Mouse (Mus musculus) embryonic facial prominence, embryonic 11.5 days (tissue): ENCODE data around the gene Elmo1. TPM values are rescaled to one million over a fixed set of nuclear protein-coding genes. Genes with fewer than 3 reads are reported as not detected.

Experiments used
- ATAC-seq: fragments of 200-750 bp; cut with Nextera tagmentation; replicated peaks from 2 replicates; pipeline ENCODE4 v1.8.0; 2017; ENCODE audit warnings: low read depth; ENCODE audit not compliant: insufficient number of reproducible peaks, low FRiP score, low TSS enrichment
- DNase-seq: peaks from one replicate; pipeline ENCODE4 v3.0.0-alpha.2; 2015; ENCODE audit warnings: low spot score
- H3K27ac ChIP-seq: fragments of 300-500 bp; sonication (generic); replicated peaks from 2 replicates; pipeline ENCODE4 v1.5.1; 2014; ENCODE audit warnings: mild to moderate bottlenecking, low read depth, low read length, control low read depth
- H3K27me3 ChIP-seq: fragments of 300-500 bp; sonication (generic); 2 replicates; pipeline ENCODE4 v1.6.1; 2014; ENCODE audit warnings: mild to moderate bottlenecking, low read length, moderate library complexity, mixed read lengths; ENCODE audit not compliant: control insufficient read depth, insufficient read depth
- H3K36me3 ChIP-seq: fragments of 300-500 bp; sonication (generic); replicated peaks from 2 replicates; pipeline ENCODE4 v1.6.1; 2014; ENCODE audit warnings: low read depth, mild to moderate bottlenecking, low read length, moderate library complexity, mixed read lengths; ENCODE audit not compliant: control insufficient read depth, insufficient read depth
- H3K4me1 ChIP-seq: fragments of 300-500 bp; sonication (generic); 2 replicates; pipeline ENCODE4 v1.6.1; 2014; ENCODE audit warnings: low read length, mixed read lengths; ENCODE audit not compliant: control insufficient read depth, insufficient read depth
- H3K4me2 ChIP-seq: fragments of 300-500 bp; sonication (generic); 2 replicates; pipeline ENCODE4 v1.6.1; 2014; ENCODE audit warnings: low read depth, mild to moderate bottlenecking, control low read depth, low read length, moderate library complexity
- H3K4me3 ChIP-seq: fragments of 300-500 bp; sonication (generic); 2 replicates; pipeline ENCODE4 v1.5.1; 2014; ENCODE audit warnings: low read depth, low read length, control low read depth
- H3K9ac ChIP-seq: fragments of 300-500 bp; sonication (generic); replicated peaks from 2 replicates; pipeline ENCODE4 v1.6.1; 2014; ENCODE audit warnings: mild to moderate bottlenecking, control low read depth, low read length
- H3K9me3 ChIP-seq: fragments of 300-500 bp; sonication (generic); replicated peaks from 2 replicates; pipeline ENCODE4 v1.6.1; 2016; ENCODE audit warnings: mild to moderate bottlenecking, low read length, inconsistent platforms, mixed read lengths; ENCODE audit not compliant: control insufficient read depth
- WGBS: fragments of 180-500 bp; shearing (Covaris S2); extraction: QIAGEN DNeasy Blood & Tissue Kit; methylation state at CpG from one replicate; pipeline ENCODE4 v1.1.7; 2014; 5-methylcytosine and 5-hydroxymethylcytosine counted together
- polyA plus RNA-seq: library from polyadenylated mRNA; unstranded; fragments of >200 nt; fragmentation: Nextera tagmentation; extraction: Ambion mirVana; gene quantifications from 2 replicates; pipeline ENCODE4 v1.2.1, GENCODE M21; 2014

Elmo1 gene
- polyA plus RNA-seq, 1 experiment from 2014 or later, result 8.8 TPM

GRCm38 (mm10) chr13:20109446-20109845 lies 19.1 kb downstream of the Elmo1 start:
- no peaks in the 10 kb centered on the region for H3K36me3 ChIP-seq
- no peak for ATAC-seq
- H3K27me3 ChIP-seq, result no peaks in the 10 kb centered on the region
- no peaks in the 10 kb centered on the region for H3K9me3 ChIP-seq
- no peak overlapping the region for H3K9ac ChIP-seq
- no peak overlapping the region for H3K27ac ChIP-seq
- H3K4me2 ChIP-seq, result no peak overlapping the region
- WGBS, result 41% methylated on average over 2 of the region's 2 CpGs
- no peak overlapping the region for H3K4me3 ChIP-seq
- no peaks in the 10 kb centered on the region for H3K4me1 ChIP-seq
- no peak for DNase-seq

GRCm38 (mm10) chr13:20109987-20110680 lies 19.7 kb downstream of the Elmo1 start:
- ATAC-seq (no peak), DNase-seq (no peak)
- H3K9ac ChIP-seq, result no peak overlapping the region
- 71% methylated on average over 11 of the region's 11 CpGs for WGBS
- H3K4me2 ChIP-seq, result no peak overlapping the region
- no peak overlapping the region for H3K27ac ChIP-seq
- no peaks in the 10 kb centered on the region for H3K36me3 ChIP-seq
- no peak overlapping the region for H3K4me3 ChIP-seq
- no peaks in the 10 kb centered on the region for H3K9me3 ChIP-seq
- no peaks in the 10 kb centered on the region for H3K27me3 ChIP-seq
- H3K4me1 ChIP-seq, result no peaks in the 10 kb centered on the region

GRCm38 (mm10) chr13:20111256-20111800 lies 20.9 kb downstream of the Elmo1 start:
- Histone ChIP-seq H3K9ac (no peak overlapping the region), H3K9me3 (no peaks in the 10 kb centered on the region), H3K4me3 (no peak overlapping the region), H3K27me3 (no peaks in the 10 kb centered on the region), H3K36me3 (no peaks in the 10 kb centered on the region), H3K4me2 (no peak overlapping the region), H3K4me1 (no peaks in the 10 kb centered on the region), H3K27ac (no peak overlapping the region)
- no peak for ATAC-seq
- WGBS, result 49% methylated on average over 2 of the region's 2 CpGs
- no peak for DNase-seq

DNA sequence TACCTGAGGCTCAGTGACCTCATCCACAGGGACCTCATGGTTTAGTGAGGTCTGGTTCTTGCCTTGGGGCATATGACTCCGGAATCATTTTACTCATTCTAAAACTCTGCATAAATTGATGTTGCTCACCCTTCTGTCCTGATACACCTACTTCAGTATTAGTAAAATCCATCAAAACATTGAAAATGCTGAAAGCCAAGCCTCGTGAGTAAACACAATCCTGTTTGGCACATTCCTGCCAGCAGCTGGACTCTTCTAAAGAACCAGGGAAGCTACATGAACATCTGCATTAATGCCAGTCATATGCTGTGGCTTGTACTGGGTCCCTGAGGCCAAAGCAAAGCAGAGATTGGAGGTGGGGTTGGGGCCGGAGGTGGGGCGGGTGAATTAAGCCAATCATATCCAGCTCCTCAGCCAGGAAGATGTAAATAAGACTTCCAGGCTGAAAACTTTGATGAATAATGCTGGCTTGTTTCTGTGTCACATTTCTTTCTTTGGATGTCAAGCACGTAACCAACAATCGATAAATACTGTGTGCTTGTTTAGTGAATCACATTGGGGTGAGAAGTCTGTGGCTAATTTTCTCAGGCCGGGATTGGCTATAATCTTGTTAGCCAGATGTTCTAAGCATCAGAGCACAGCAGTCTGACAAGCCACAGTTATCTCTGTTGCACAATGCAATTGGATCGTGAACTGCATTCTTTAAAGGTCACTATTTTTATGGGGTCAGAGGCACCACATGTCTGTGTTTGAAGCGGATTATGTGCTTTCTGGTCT lies 24.9 kb downstream of the Elmo1 start:
- ATAC-seq (no peak), DNase-seq (peak; percentile 32)
- no peaks in the 10 kb centered on the region for H3K4me1 ChIP-seq
- H3K27me3 ChIP-seq, result no peaks in the 10 kb centered on the region
- no peak overlapping the region for H3K27ac ChIP-seq
- no peaks in the 10 kb centered on the region for H3K36me3 ChIP-seq
- no peak overlapping the region for H3K9ac ChIP-seq
- no peak overlapping the region for H3K4me3 ChIP-seq
- no peaks in the 10 kb centered on the region for H3K9me3 ChIP-seq
- whole genome bisulfite sequencing, result 46% methylated on average over 9 of the region's 9 CpGs
- no peak overlapping the region for H3K4me2 ChIP-seq

- Histone ChIP-seq H3K27ac (no peak overlapping the region), H3K4me2 (no peak overlapping the region), H3K9ac (no peak overlapping the region), H3K4me1 (no peaks in the 10 kb centered on the region), H3K9me3 (no peaks in the 10 kb centered on the region), H3K27me3 (no peaks in the 10 kb centered on the region), H3K36me3 (no peaks in the 10 kb centered on the region), H3K4me3 (no peak overlapping the region)
- whole genome bisulfite sequencing, result 47% methylated on average over 6 of the region's 6 CpGs
- no peak for ATAC-seq
- no peak for DNase-seq
Measured at GRCm38 (mm10) chr13:20116019-20116418, 25.6 kb downstream of the Elmo1 start.

DNA sequence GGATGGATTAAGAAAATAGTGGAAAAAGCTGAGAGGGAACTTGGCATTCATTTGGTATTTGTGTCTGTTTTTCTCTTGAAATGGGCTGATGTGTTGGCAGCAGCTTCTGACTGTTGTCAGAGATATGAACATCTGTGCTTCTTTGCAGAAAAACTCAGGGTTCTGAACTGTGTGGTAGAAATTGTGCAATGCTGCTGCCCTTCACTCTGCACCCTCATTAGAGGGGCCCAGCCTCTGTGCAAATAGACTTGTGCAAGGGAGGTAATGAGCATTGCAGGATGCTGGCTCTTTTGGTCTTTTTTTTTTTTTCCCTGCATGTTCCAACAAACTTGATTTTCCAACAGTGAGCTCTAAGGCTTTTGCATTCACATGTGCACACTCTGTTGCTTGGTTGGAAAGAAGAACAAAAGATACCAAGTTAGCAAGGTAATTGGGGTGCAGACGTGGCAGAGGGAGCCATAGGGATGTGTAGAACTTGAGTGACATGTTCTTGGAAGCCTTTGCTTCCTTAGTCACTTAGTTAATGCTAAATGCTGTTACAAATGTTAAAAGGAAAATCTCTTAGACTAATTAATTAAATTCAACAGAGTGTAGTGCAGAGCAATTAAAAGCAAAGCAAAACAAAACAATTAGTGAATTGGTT lies 26.6 kb downstream of the Elmo1 start:
- no peak overlapping the region for H3K4me2 ChIP-seq
- H3K9ac ChIP-seq, result no peak overlapping the region
- H3K4me3 ChIP-seq, result no peak overlapping the region
- 39% methylated on average over 1 of the region's 1 CpGs for WGBS
- H3K36me3 ChIP-seq, result no peaks in the 10 kb centered on the region
- no peaks in the 10 kb centered on the region for H3K9me3 ChIP-seq
- H3K27ac ChIP-seq, result no peak overlapping the region
- no peaks in the 10 kb centered on the region for H3K4me1 ChIP-seq
- no peak for ATAC-seq
- DNase-seq, result no peak
- H3K27me3 ChIP-seq, result no peaks in the 10 kb centered on the region

DNA sequence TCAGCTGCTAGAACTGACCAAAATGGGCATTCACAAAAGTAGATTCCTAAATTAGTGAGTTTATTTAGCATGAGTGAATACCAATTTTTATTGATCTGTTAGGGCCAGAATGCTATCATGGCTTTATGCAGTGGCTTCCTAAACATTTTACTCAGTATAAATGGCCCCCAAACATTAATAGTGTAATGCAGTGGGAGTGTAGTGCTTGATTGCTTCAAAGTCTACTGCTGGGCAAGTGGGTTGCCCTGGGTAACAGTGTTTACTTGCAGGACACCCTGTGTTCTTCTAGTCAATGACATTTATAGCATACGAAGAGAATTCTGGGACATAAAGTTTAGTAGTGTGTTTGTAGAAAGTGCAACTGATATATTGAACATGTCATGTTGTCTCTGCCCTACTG lies 27.3 kb downstream of the Elmo1 start:
- Histone ChIP-seq H3K9ac (no peak overlapping the region), H3K4me1 (no peaks in the 10 kb centered on the region), H3K4me3 (no peak overlapping the region), H3K27ac (no peak overlapping the region), H3K9me3 (no peaks in the 10 kb centered on the region), H3K27me3 (no peaks in the 10 kb centered on the region), H3K36me3 (no peaks in the 10 kb centered on the region), H3K4me2 (no peak overlapping the region)
- DNase-seq (no peak), ATAC-seq (no peak)
- 88% methylated on average over 1 of the region's 1 CpGs for WGBS

GRCm38 (mm10) chr13:20118909-20119308 lies 28.5 kb downstream of the Elmo1 start:
- ATAC-seq (no peak), DNase-seq (no peak)
- Histone ChIP-seq H3K4me3 (no peak overlapping the region), H3K4me1 (no peaks in the 10 kb centered on the region), H3K4me2 (no peak overlapping the region), H3K27ac (no peak overlapping the region), H3K9ac (no peak overlapping the region), H3K9me3 (no peaks in the 10 kb centered on the region), H3K36me3 (no peaks in the 10 kb centered on the region), H3K27me3 (no peaks in the 10 kb centered on the region)
- 83% methylated on average over 7 of the region's 7 CpGs for WGBS
